Mouse (Mus musculus) megakaryocyte, embryonic 14.5 days (primary cell): Measurements from ENCODE around the gene Cdk6.

Experiments
- FLI1 ChIP-seq: IDR thresholded peaks from 2 replicates; pipeline ENCODE4 v1.6.1; 2012; ENCODE audit warnings: low read length, inconsistent platforms, mixed read lengths
- GATA1 ChIP-seq: IDR thresholded peaks from 3 replicates; pipeline ENCODE4 v1.6.1; 2012; ENCODE audit warnings: mixed read lengths, low read length, inconsistent platforms, borderline replicate concordance

DNA sequence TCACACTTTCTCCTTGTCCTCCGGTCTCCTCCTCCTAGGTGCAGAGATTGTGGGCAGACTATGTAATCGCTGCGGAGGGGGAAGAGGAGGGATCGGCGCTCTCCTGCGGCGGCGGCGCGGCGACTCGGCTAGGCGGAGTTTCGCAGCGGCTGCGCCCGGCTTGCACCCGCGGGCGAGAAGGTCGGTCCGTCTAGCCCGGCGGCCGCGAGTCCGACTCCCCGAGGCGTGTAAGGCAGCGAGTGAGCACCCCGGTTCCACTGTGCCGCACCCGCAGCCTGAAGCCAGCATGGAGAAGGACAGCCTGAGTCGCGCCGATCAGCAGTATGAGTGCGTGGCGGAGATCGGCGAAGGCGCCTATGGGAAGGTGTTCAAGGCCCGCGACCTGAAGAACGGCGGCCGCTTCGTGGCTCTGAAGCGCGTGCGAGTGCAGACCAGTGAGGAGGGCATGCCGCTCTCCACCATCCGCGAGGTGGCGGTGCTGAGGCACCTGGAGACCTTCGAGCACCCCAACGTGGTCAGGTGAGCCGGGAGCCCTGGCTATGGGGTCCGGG, 2.9 kb downstream of the Cdk6 start:
- TF ChIP-seq GATA1 = no peak
- TF ChIP-seq FLI1 = no peak
